Mouse (Mus musculus) kidney, embryonic 16.5 days (tissue): ENCODE results near the gene Lmtk2. TPM values are rescaled to one million over a fixed set of nuclear protein-coding genes. Genes with fewer than 3 reads are reported as not detected.

Experiments
- ATAC-seq: fragments of 200-750 bp; cut with Nextera tagmentation; 2 replicates; pipeline ENCODE4 v1.8.0; 2017; ENCODE audit warnings: moderate TSS enrichment; ENCODE audit not compliant: low FRiP score, low TSS enrichment
- H3K27ac ChIP-seq: fragments of 300-500 bp; sonication (generic); 2 replicates; pipeline ENCODE4 v1.5.1; 2014; ENCODE audit warnings: low read length
- H3K27me3 ChIP-seq: fragments of 300-500 bp; sonication (generic); 2 replicates; pipeline ENCODE4 v1.6.1; 2014; ENCODE audit warnings: low read length, control low read depth, mixed read lengths; ENCODE audit not compliant: insufficient read depth
- H3K36me3 ChIP-seq: fragments of 300-500 bp; sonication (generic); 2 replicates; pipeline ENCODE4 v1.6.1; 2014; ENCODE audit warnings: low read length, control low read depth, mixed read lengths; ENCODE audit not compliant: insufficient read depth
- H3K4me1 ChIP-seq: fragments of 300-500 bp; sonication (generic); 2 replicates; pipeline ENCODE4 v1.6.1; 2014; ENCODE audit warnings: low read length, control low read depth, mixed read lengths; ENCODE audit not compliant: insufficient read depth
- H3K4me2 ChIP-seq: fragments of 300-500 bp; sonication (generic); replicated peaks from 2 replicates; pipeline ENCODE4 v1.6.1; 2014; ENCODE audit warnings: low read depth, low read length
- H3K4me3 ChIP-seq: fragments of 300-500 bp; sonication (generic); 2 replicates; pipeline ENCODE4 v1.5.1; 2014; ENCODE audit warnings: mild to moderate bottlenecking, low read length
- H3K9ac ChIP-seq: fragments of 300-500 bp; sonication (generic); replicated peaks from 2 replicates; pipeline ENCODE4 v1.6.1; 2014; ENCODE audit warnings: low read length
- H3K9me3 ChIP-seq: fragments of 300-500 bp; sonication (generic); 2 replicates; pipeline ENCODE4 v1.6.1; 2016; ENCODE audit warnings: low read length, control low read depth
- WGBS: fragments of 180-500 bp; shearing (Covaris S2); extraction: QIAGEN DNeasy Blood & Tissue Kit; methylation state at CpG from one replicate; pipeline ENCODE4 v1.1.7; 2014; 5-methylcytosine and 5-hydroxymethylcytosine counted together
- polyA plus RNA-seq: library from polyadenylated mRNA; unstranded; fragments of >200 nt; fragmentation: Nextera tagmentation; extraction: Ambion mirVana; gene quantifications from 2 replicates; pipeline ENCODE4 v1.2.1, GENCODE M21; 2015

The Lmtk2 gene
- polyA plus RNA-seq, 1 experiment from 2014 or later: 5.6 TPM

GRCm38 (mm10) chr5:144162813-144163517 lies 62.7 kb downstream of the Lmtk2 start:
- WGBS: 68% methylated on average over 10 of the region's 10 CpGs
- Histone ChIP-seq H3K36me3 (peaks cover 25% of the 10 kb centered on the region), H3K9me3 (no peaks in the 10 kb centered on the region), H3K27ac (peak overlapping the region; percentile 80), H3K27me3 (no peaks in the 10 kb centered on the region), H3K4me1 (peaks cover 3% of the 10 kb centered on the region; the same call in 1 of the 2 replicates), H3K4me2 (no peak overlapping the region), H3K4me3 (no peak overlapping the region), H3K9ac (no peak overlapping the region)
- 0 out of 2 replicates have a peak, but pooled peaks have one; percentile 41 for ATAC-seq

- H3K9me3 ChIP-seq: no peaks in the 10 kb centered on the region
- H3K4me3 ChIP-seq: no peak overlapping the region
- H3K9ac ChIP-seq: no peak overlapping the region
- 85% methylated on average over 3 of the region's 3 CpGs for WGBS
- no peaks in the 10 kb centered on the region for H3K4me1 ChIP-seq
- H3K27me3 ChIP-seq: no peaks in the 10 kb centered on the region
- no peak overlapping the region for H3K4me2 ChIP-seq
- peaks cover 21% of the 10 kb centered on the region for H3K36me3 ChIP-seq
- ATAC-seq: no peak
- H3K27ac ChIP-seq: no peak overlapping the region
Measured at GRCm38 (mm10) chr5:144165756-144166155, 65.5 kb downstream of the Lmtk2 start.

GRCm38 (mm10) chr5:144169275-144169975 lies 69.2 kb downstream of the Lmtk2 start:
- Histone ChIP-seq H3K9me3 (no peaks in the 10 kb centered on the region), H3K4me3 (no peak overlapping the region), H3K4me1 (no peaks in the 10 kb centered on the region), H3K36me3 (peaks cover 40% of the 10 kb centered on the region), H3K4me2 (no peak overlapping the region), H3K27me3 (no peaks in the 10 kb centered on the region), H3K27ac (no peak overlapping the region), H3K9ac (no peak overlapping the region)
- WGBS: 76% methylated on average over 8 of the region's 8 CpGs
- no peak for ATAC-seq

GRCm38 (mm10) chr5:144173648-144174047 lies 73.4 kb downstream of the Lmtk2 start:
- Histone ChIP-seq H3K4me3 (no peak overlapping the region), H3K27ac (no peak overlapping the region), H3K27me3 (no peaks in the 10 kb centered on the region), H3K4me2 (no peak overlapping the region), H3K9ac (no peak overlapping the region), H3K4me1 (no peaks in the 10 kb centered on the region), H3K9me3 (no peaks in the 10 kb centered on the region), H3K36me3 (peaks cover 58% of the 10 kb centered on the region)
- ATAC-seq: no peak
- 87% methylated on average over 18 of the region's 18 CpGs for WGBS

- 29% methylated on average over 6 of the region's 6 CpGs for WGBS
- H3K4me3 ChIP-seq: no peak overlapping the region
- no peaks in the 10 kb centered on the region for H3K4me1 ChIP-seq
- H3K27ac ChIP-seq: peak overlapping the region; percentile 44; the same call in 1 of the 2 replicates
- ATAC-seq: no peak
- H3K27me3 ChIP-seq: no peaks in the 10 kb centered on the region
- H3K9me3 ChIP-seq: no peaks in the 10 kb centered on the region
- H3K9ac ChIP-seq: no peak overlapping the region
- no peak overlapping the region for H3K4me2 ChIP-seq
- peaks cover 41% of the 10 kb centered on the region for H3K36me3 ChIP-seq
Measured at GRCm38 (mm10) chr5:144178216-144178615, 78.0 kb downstream of the Lmtk2 start.

GRCm38 (mm10) chr5:144181249-144181648 lies 81.0 kb downstream of the Lmtk2 start:
- no peak for ATAC-seq
- 95% methylated on average over 7 of the region's 7 CpGs for WGBS

GRCm38 (mm10) chr5:144182542-144183247 lies 82.5 kb downstream of the Lmtk2 start:
- H3K4me3 ChIP-seq: no peak overlapping the region
- peaks cover 3% of the 10 kb centered on the region for H3K36me3 ChIP-seq
- WGBS: 70% methylated on average over 20 of the region's 20 CpGs
- H3K27ac ChIP-seq: no peak overlapping the region
- H3K9me3 ChIP-seq: no peaks in the 10 kb centered on the region
- no peaks in the 10 kb centered on the region for H3K27me3 ChIP-seq
- no peak for ATAC-seq
- no peak overlapping the region for H3K4me2 ChIP-seq
- H3K4me1 ChIP-seq: no peaks in the 10 kb centered on the region
- H3K9ac ChIP-seq: no peak overlapping the region

More at GRCm38 (mm10) chr5:144181249-144181648, 81.0 kb downstream of the Lmtk2 start:
- Histone ChIP-seq H3K4me1 (no peaks in the 10 kb centered on the region), H3K27ac (no peak overlapping the region), H3K4me3 (no peak overlapping the region), H3K4me2 (no peak overlapping the region), H3K36me3 (peaks cover 12% of the 10 kb centered on the region), H3K9ac (no peak overlapping the region), H3K27me3 (no peaks in the 10 kb centered on the region), H3K9me3 (no peaks in the 10 kb centered on the region)

- Histone ChIP-seq H3K36me3 (peaks cover under 1% of the 10 kb centered on the region; the same call in 1 of the 2 replicates), H3K4me1 (no peaks in the 10 kb centered on the region), H3K4me2 (no peak overlapping the region), H3K9me3 (no peaks in the 10 kb centered on the region), H3K9ac (no peak overlapping the region), H3K4me3 (no peak overlapping the region), H3K27me3 (no peaks in the 10 kb centered on the region), H3K27ac (no peak overlapping the region)
- 83% methylated on average over 8 of the region's 8 CpGs for WGBS
- no peak for ATAC-seq
Measured at GRCm38 (mm10) chr5:144183248-144183559, 83.0 kb downstream of the Lmtk2 start.

- 0 out of 2 replicates have a peak, but pooled peaks have one; percentile 44 for ATAC-seq
- Histone ChIP-seq H3K36me3 (peaks cover 2% of the 10 kb centered on the region; the same call in 1 of the 2 replicates), H3K4me1 (no peaks in the 10 kb centered on the region), H3K27ac (no peak overlapping the region), H3K4me2 (no peak overlapping the region), H3K9me3 (no peaks in the 10 kb centered on the region), H3K27me3 (no peaks in the 10 kb centered on the region), H3K9ac (no peak overlapping the region), H3K4me3 (no peak overlapping the region)
- 36% methylated on average over 7 of the region's 7 CpGs for WGBS
Measured at GRCm38 (mm10) chr5:144183647-144184335, 83.6 kb downstream of the Lmtk2 start.
